Mouse (Mus musculus) lung, postnatal 10 days (tissue): ENCODE measurements around the gene Gm20605.

Experiments
- DNase-seq: peaks from one replicate; pipeline ENCODE4 v3.0.0; 2021

The Gm20605 gene

GRCm38 (mm10) chr5:137628498-137629305 is at the start of gene Gm20605, which contains the start of the genes Fbxo24 and Lrch4:
Gene Gm20605 (plus strand): TSS chr5:137629175.
Gene Fbxo24 (minus strand): TSS chr5:137629002.
Gene Lrch4 (plus strand): TSS chr5:137629121.
- peak; percentile 100 for DNase-seq

- no peak for DNase-seq
Measured at GRCm38 (mm10) chr5:137580246-137580645, 48.7 kb upstream of the Gm20605 start.

GRCm38 (mm10) chr5:137582702-137583101 is 46.3 kb upstream of the Gm20605 start:
- DNase-seq: peak; percentile 35

- DNase-seq: peak; percentile 67
Measured at GRCm38 (mm10) chr5:137583670-137584169, 45.3 kb upstream of the Gm20605 start.

- DNase-seq: peak; percentile 86
Measured at GRCm38 (mm10) chr5:137584976-137585375, 44.0 kb upstream of the Gm20605 start.

- DNase-seq: no peak
Measured at GRCm38 (mm10) chr5:137590507-137590906, 38.5 kb upstream of the Gm20605 start.

GRCm38 (mm10) chr5:137595921-137596320 is 33.1 kb upstream of the Gm20605 start:
- no peak for DNase-seq

GRCm38 (mm10) chr5:137596601-137597261 is 32.2 kb upstream of the Gm20605 start:
- peak; percentile 39 for DNase-seq

- no peak for DNase-seq
Measured at GRCm38 (mm10) chr5:137597625-137598024, 31.4 kb upstream of the Gm20605 start.

GRCm38 (mm10) chr5:137598100-137598826 is 30.7 kb upstream of the Gm20605 start:
- no peak for DNase-seq

- no peak for DNase-seq
Measured at GRCm38 (mm10) chr5:137599600-137599999, 29.4 kb upstream of the Gm20605 start.

- DNase-seq: no peak
Measured at GRCm38 (mm10) chr5:137600281-137600618, 28.7 kb upstream of the Gm20605 start.

- peak; percentile 98 for DNase-seq
Measured at GRCm38 (mm10) chr5:137600619-137601364, 28.2 kb upstream of the Gm20605 start, which contains the start of gene Mospd3. Gene Mospd3 (minus strand): TSS chr5:137601058.

- DNase-seq: peak; percentile 56
Measured at GRCm38 (mm10) chr5:137601365-137601729, 27.6 kb upstream of the Gm20605 start.

- DNase-seq: no peak
Measured at GRCm38 (mm10) chr5:137607860-137608653, 20.9 kb upstream of the Gm20605 start.

GRCm38 (mm10) chr5:137608654-137609190 is 20.3 kb upstream of the Gm20605 start:
- DNase-seq: peak; percentile 24

GRCm38 (mm10) chr5:137609292-137609691 is 19.7 kb upstream of the Gm20605 start:
- DNase-seq: no peak

- no peak for DNase-seq
Measured at GRCm38 (mm10) chr5:137610056-137610455, 18.9 kb upstream of the Gm20605 start.

GRCm38 (mm10) chr5:137610548-137611244 is 18.3 kb upstream of the Gm20605 start:
- DNase-seq: peak; percentile 92

- DNase-seq: peak; percentile 89
Measured at GRCm38 (mm10) chr5:137611245-137611602, 17.8 kb upstream of the Gm20605 start.

GRCm38 (mm10) chr5:137613076-137613475 is 15.9 kb upstream of the Gm20605 start:
- DNase-seq: no peak
